Mouse (Mus musculus) sigmoid colon, adult 10 weeks (tissue): Measurements from ENCODE around the gene Actl10. TPM values are rescaled to one million over a fixed set of nuclear protein-coding genes. Genes with fewer than 3 reads are reported as not detected.

Experiments used
- polyA plus RNA-seq: library from polyadenylated mRNA; stranded (reverse); fragments of 350-450 nt; fragmentation: Illumina TruSeq; extraction: RNeasy Lipid Tissue Mini Kit (QIAGEN cat#74804); gene quantifications from one replicate; pipeline ENCODE4 v1.2.3, GENCODE M21; 2014; ENCODE audit warnings: low read depth, low replicate concordance

The Actl10 gene
- polyA plus RNA-seq = not detected

GRCm38 (mm10) chr2:154551476-154551875, at the start of gene Actl10:
Gene Actl10 (plus strand): TSS chr2:154551776.

GRCm38 (mm10) chr2:154546711-154547110, 4.9 kb upstream of the Actl10 start, which contains the start of gene 1700003F12Rik:
Gene 1700003F12Rik (plus strand): TSS chr2:154547085.

GRCm38 (mm10) chr2:154558264-154559039, 6.9 kb downstream of the Actl10 start, which contains the start of gene Necab3:
Gene Necab3 (minus strand): TSS chr2:154558890.

GRCm38 (mm10) chr2:154569836-154570286, 18.3 kb downstream of the Actl10 start, which contains the start of gene E2f1:
Gene E2f1 (minus strand): TSS chr2:154569892.

Other genes starting within 250 kb of the Actl10 start
- gene Bpifb9b, start 244.5 kb upstream of the Actl10 start, polyA plus RNA-seq = not detected
- 9.2 TPM for gene Cdk5rap1, start 178.8 kb upstream of the Actl10 start, polyA plus RNA-seq
- gene Snta1, start 143.7 kb upstream of the Actl10 start, polyA plus RNA-seq = not detected
- gene Cbfa2t2, start 115.3 kb upstream of the Actl10 start, polyA plus RNA-seq = 18.4 TPM
- not detected for gene 1700003F12Rik, start 4.7 kb upstream of the Actl10 start, polyA plus RNA-seq
- not detected for gene Necab3, start 7.1 kb downstream of the Actl10 start, polyA plus RNA-seq
- 0.16 TPM for gene E2f1, start 18.1 kb downstream of the Actl10 start, polyA plus RNA-seq
- 7.7 TPM for gene Pxmp4, start 51.9 kb downstream of the Actl10 start, polyA plus RNA-seq
- gene Zfp341, start 61.5 kb downstream of the Actl10 start, polyA plus RNA-seq = not detected
- not detected for gene 4930519P11Rik, start 61.7 kb downstream of the Actl10 start, polyA plus RNA-seq
- gene Chmp4b, start 99.9 kb downstream of the Actl10 start, polyA plus RNA-seq = 105 TPM
- not detected for gene Gm14214, start 218.3 kb downstream of the Actl10 start, polyA plus RNA-seq
- gene Raly, start 239.3 kb downstream of the Actl10 start, polyA plus RNA-seq = 143 TPM
- gene a, start 239.6 kb downstream of the Actl10 start, polyA plus RNA-seq = not detected